Comparison of ENCODE assay signal across 9 mouse cellular contexts in genomic region chr7:63938066-63938913, GRCm38 (mm10). TPM values are rescaled to one million over a fixed set of nuclear protein-coding genes. Genes with fewer than 3 reads are reported as not detected.
DNase-seq lines count a peak whose midpoint lies in the region; ATAC-seq and TF ChIP-seq lines count a peak whose summit lies in the region.
"Had no signal": no experiment of that assay in that cellular context is flagged by ENCODE, and none has a peak within 500 bp of the region (broad histone marks: within the 10 kb centered on the region; RNA-seq: fewer than 3 reads in every experiment).

No protein-coding gene starts in this region.

- peak overlapping the region; percentile 96 for H3K9ac ChIP-seq in heart, adult 2 months (ENCODE audit: low read depth, low read length)
- H3K9ac ChIP-seq in liver, embryonic 12.5 days = peak overlapping the region; percentile 92

- peak overlapping the region; percentile 96 for H3K27ac ChIP-seq in heart, adult 2 months
- peak overlapping the region; percentile 96 for H3K27ac ChIP-seq in liver, embryonic 12.5 days

- peaks cover 16% of the 10 kb centered on the region for H3K4me1 ChIP-seq in heart, adult 2 months (ENCODE audit: control insufficient read depth, insufficient read depth, low read length)
- peaks cover 73% of the 10 kb centered on the region for H3K4me1 ChIP-seq in liver, embryonic 12.5 days

- peak; percentile 28 for ATAC-seq in CD4-positive, CD25-positive, alpha-beta regulatory T cell, adult 4 months
- ATAC-seq in liver, embryonic 12.5 days = peak; percentile 50

- WGBS in heart, adult 2 months = under 1% methylated on average over 116 of the region's 121 CpGs
- WGBS in liver, embryonic 12.5 days (ENCODE audit: insufficient replicate concordance) = under 1% methylated on average over 112 of the region's 121 CpGs

- H3K9me3 ChIP-seq in liver, embryonic 12.5 days (replicated peaks) = no peaks in the 10 kb centered on the region

- TF ChIP-seq EP300 in heart, adult 2 months (IDR thresholded peaks at IDR 0.05; ENCODE audit: insufficient read depth, low read depth, low read length) = 0 out of 2 replicates have a peak, but pooled peaks have one; percentile 55

- intact Hi-C loops in heart, adult 2 months (cut with DNase I) = loop anchor here (5.0 to 10.0 kb wide), 2 partner anchors 217 to 349 kb away; partner anchors contain the start of genes Mtmr10 and Trpm1

- H3K79me2 ChIP-seq in heart, adult 2 months (replicated peaks; ENCODE audit: control insufficient read depth, insufficient read depth, low read length) = no peaks in the 10 kb centered on the region; the same call in 1 of the 2 replicates

- H3K27me3 ChIP-seq in heart, adult 2 months (ENCODE audit: control insufficient read depth, insufficient read depth, low read length) = no peaks in the 10 kb centered on the region
- H3K27me3 ChIP-seq in liver, embryonic 12.5 days (replicated peaks) = no peaks in the 10 kb centered on the region

- H3K36me3 ChIP-seq in heart, adult 2 months (ENCODE audit: control insufficient read depth, insufficient read depth, low read length) = peaks cover 2% of the 10 kb centered on the region; the same call in 1 of the 2 replicates
- no peaks in the 10 kb centered on the region for H3K36me3 ChIP-seq in liver, embryonic 12.5 days

- DNase-seq in heart, adult 2 months = no peak
- DNase-seq in heart, adult 9 months (ENCODE audit: low spot score in 2 of 2) = no peak
- peak; percentile 70 to 78 for DNase-seq in cerebellum, postnatal 10 days
- peak; percentile 67 for DNase-seq in heart, postnatal 4 days
- peak; percentile 42 for DNase-seq in right cerebral cortex, adult 18-20 months
- DNase-seq in layer of hippocampus, postnatal 25 days (ENCODE audit: extremely low spot score in 1 of 2, low spot score in 1 of 2) = no peak

- H3K4me2 ChIP-seq in liver, embryonic 12.5 days = peak overlapping the region; percentile 100

- H3K4me3 ChIP-seq in heart, adult 2 months = peak overlapping the region; percentile 82
- peak overlapping the region; percentile 75 for H3K4me3 ChIP-seq in liver, embryonic 12.5 days

- no peak for TF ChIP-seq CTCF in heart, adult 2 months (IDR thresholded peaks at IDR 0.05)

- TF ChIP-seq POLR2A in heart, adult 2 months (IDR thresholded peaks at IDR 0.05; ENCODE audit: insufficient read depth, low read depth, low read length) = peak; percentile 73

RNA-seq across cellular contexts. Expression of gene Klf13, which starts 0.4 kb away (rescaled TPM):
- 10 to 100 TPM; 50.0 to 54.6 TPM for total RNA-seq in heart, adult 2 months (2021)
- polyA plus RNA-seq in heart, adult 2 months (2012; rRNA removed) = 21.6 and 24.6 TPM in 2 replicates
- 100 to 1,000 TPM; 209 to 217 TPM for polyA plus RNA-seq in CD4-positive, CD25-positive, alpha-beta regulatory T cell, adult 4 months (2017; shearing (Covaris generic))
- total RNA-seq in heart, postnatal 4 days (2021) = 10 to 100 TPM; 52.1 to 53.2 TPM
- 17.7 and 20.8 TPM in 2 replicates for polyA plus RNA-seq in liver, embryonic 12.5 days (2016; fragmentation: Nextera tagmentation; extraction: Ambion mirVana)
- 100 to 1,000 TPM; 204 to 216 TPM for total RNA-seq in layer of hippocampus, postnatal 25 days (2021)

RNA-seq across cellular contexts. Expression of gene E030018B13Rik, which starts 21.6 kb away (rescaled TPM):
- not detected for total RNA-seq in heart, adult 2 months (2021)
- not detected in 2 replicates for polyA plus RNA-seq in heart, adult 2 months (2012; rRNA removed)
- not detected for polyA plus RNA-seq in CD4-positive, CD25-positive, alpha-beta regulatory T cell, adult 4 months (2017; shearing (Covaris generic))
- not detected for total RNA-seq in heart, postnatal 4 days (2021)
- not detected in 2 replicates for polyA plus RNA-seq in liver, embryonic 12.5 days (2016; fragmentation: Nextera tagmentation; extraction: Ambion mirVana)
- total RNA-seq in layer of hippocampus, postnatal 25 days (2021) = not detected
- total RNA-seq: layer of hippocampus, adult 8-10 months had no signal

Comparison
In these comparisons a context has a peak if more than half of its experiments do, and no peak if none do; other contexts are left out.
1. DNase-seq: peak in cerebellum, postnatal 10 days (2 of 2), heart, postnatal 4 days (single experiment) and right cerebral cortex, adult 18-20 months (single experiment); none in heart, adult 2 months (0 of 2), heart, adult 9 months (0 of 2) and layer of hippocampus, postnatal 25 days (0 of 2).